Mouse (Mus musculus): Measurements from ENCODE around the gene Gpd2. TPM values are rescaled to one million over a fixed set of nuclear protein-coding genes. Genes with fewer than 3 reads are reported as not detected.
A peak's percentile ranks its signal among the peaks of the same experiment; 100 is the strongest.

The Gpd2 gene
- polyA plus RNA-seq, 1 experiment from 2014 or later = 27.7 TPM

- Histone ChIP-seq H3K27ac (ENCODE audit: low read length) (no peak overlapping the region), H3K4me3 (ENCODE audit: low read depth, low read length) (no peak overlapping the region), H3K4me2 (ENCODE audit: low read length) (no peak overlapping the region), H3K4me1 (ENCODE audit: control insufficient read depth, insufficient read depth, low read length) (no peaks in the 10 kb centered on the region), H3K9ac (ENCODE audit: low read depth, low read length) (no peak overlapping the region), H3K27me3 (ENCODE audit: control insufficient read depth, insufficient read depth, low read depth, low read length) (peaks cover 13% of the 10 kb centered on the region), H3K9me3 (replicated peaks; ENCODE audit: control insufficient read depth, low read length, poor library complexity, severe bottlenecking) (no peaks in the 10 kb centered on the region), H3K36me3 (ENCODE audit: control insufficient read depth, insufficient read depth, low read length) (no peaks in the 10 kb centered on the region)
- no peak for ATAC-seq
- WGBS = 50% methylated on average over 2 of the region's 2 CpGs
Observed at GRCm38 (mm10) chr2:57225236-57225635, 12.2 kb upstream of the Gpd2 start.

GRCm38 (mm10) chr2:57227425-57227824 is 10.0 kb upstream of the Gpd2 start:
- no peaks in the 10 kb centered on the region for H3K4me1 ChIP-seq (ENCODE audit: control insufficient read depth, insufficient read depth, low read length)
- H3K27me3 ChIP-seq (ENCODE audit: control insufficient read depth, insufficient read depth, low read depth, low read length) = peaks cover 13% of the 10 kb centered on the region
- no peaks in the 10 kb centered on the region for H3K36me3 ChIP-seq (ENCODE audit: control insufficient read depth, insufficient read depth, low read length)
- 85% methylated on average over 3 of the region's 3 CpGs for WGBS
- H3K27ac ChIP-seq (ENCODE audit: low read length) = no peak overlapping the region
- no peak overlapping the region for H3K9ac ChIP-seq (ENCODE audit: low read depth, low read length)
- no peaks in the 10 kb centered on the region for H3K9me3 ChIP-seq (replicated peaks; ENCODE audit: control insufficient read depth, low read length, poor library complexity, severe bottlenecking)
- H3K4me2 ChIP-seq (ENCODE audit: low read length) = no peak overlapping the region
- ATAC-seq = no peak
- H3K4me3 ChIP-seq (ENCODE audit: low read depth, low read length) = no peak overlapping the region

- Histone ChIP-seq H3K4me2 (ENCODE audit: low read length) (no peak overlapping the region), H3K36me3 (ENCODE audit: control insufficient read depth, insufficient read depth, low read length) (no peaks in the 10 kb centered on the region), H3K9ac (ENCODE audit: low read depth, low read length) (no peak overlapping the region), H3K4me3 (ENCODE audit: low read depth, low read length) (no peak overlapping the region), H3K4me1 (ENCODE audit: control insufficient read depth, insufficient read depth, low read length) (no peaks in the 10 kb centered on the region), H3K27ac (ENCODE audit: low read length) (no peak overlapping the region), H3K27me3 (ENCODE audit: control insufficient read depth, insufficient read depth, low read depth, low read length) (0 out of 2 replicates have a peak, but pooled peaks cover 2% of the 10 kb centered on the region), H3K9me3 (replicated peaks; ENCODE audit: control insufficient read depth, low read length, poor library complexity, severe bottlenecking) (no peaks in the 10 kb centered on the region)
- 58% methylated on average over 4 of the region's 4 CpGs for WGBS
- ATAC-seq = no peak
Observed at GRCm38 (mm10) chr2:57229647-57230240, 7.7 kb upstream of the Gpd2 start.

GRCm38 (mm10) chr2:57231432-57231831 is 6.0 kb upstream of the Gpd2 start:
- Histone ChIP-seq H3K9ac (ENCODE audit: low read depth, low read length) (no peak overlapping the region), H3K4me2 (ENCODE audit: low read length) (no peak overlapping the region), H3K4me3 (ENCODE audit: low read depth, low read length) (no peak overlapping the region), H3K36me3 (ENCODE audit: control insufficient read depth, insufficient read depth, low read length) (no peaks in the 10 kb centered on the region), H3K27me3 (ENCODE audit: control insufficient read depth, insufficient read depth, low read depth, low read length) (peaks cover under 1% of the 10 kb centered on the region; the same call in 1 of the 2 replicates), H3K9me3 (replicated peaks; ENCODE audit: control insufficient read depth, low read length, poor library complexity, severe bottlenecking) (no peaks in the 10 kb centered on the region), H3K27ac (ENCODE audit: low read length) (no peak overlapping the region), H3K4me1 (ENCODE audit: control insufficient read depth, insufficient read depth, low read length) (no peaks in the 10 kb centered on the region)
- ATAC-seq = no peak
- WGBS = 87% methylated on average over 5 of the region's 5 CpGs

- ATAC-seq = no peak
- 92% methylated on average over 8 of the region's 8 CpGs for WGBS
- Histone ChIP-seq H3K9me3 (replicated peaks; ENCODE audit: control insufficient read depth, low read length, poor library complexity, severe bottlenecking) (no peaks in the 10 kb centered on the region), H3K36me3 (ENCODE audit: control insufficient read depth, insufficient read depth, low read length) (no peaks in the 10 kb centered on the region), H3K4me3 (ENCODE audit: low read depth, low read length) (no peak overlapping the region), H3K27me3 (ENCODE audit: control insufficient read depth, insufficient read depth, low read depth, low read length) (peaks cover 2% of the 10 kb centered on the region; the same call in 1 of the 2 replicates), H3K27ac (ENCODE audit: low read length) (no peak overlapping the region), H3K4me2 (ENCODE audit: low read length) (no peak overlapping the region), H3K9ac (ENCODE audit: low read depth, low read length) (no peak overlapping the region), H3K4me1 (ENCODE audit: control insufficient read depth, insufficient read depth, low read length) (peaks cover 2% of the 10 kb centered on the region; the same call in 1 of the 2 replicates)
Observed at GRCm38 (mm10) chr2:57232328-57232727, 5.1 kb upstream of the Gpd2 start.

GRCm38 (mm10) chr2:57236246-57236645 is 1.2 kb upstream of the Gpd2 start:
- Histone ChIP-seq H3K9ac (ENCODE audit: low read depth, low read length) (no peak overlapping the region), H3K4me3 (ENCODE audit: low read depth, low read length) (no peak overlapping the region), H3K27ac (ENCODE audit: low read length) (no peak overlapping the region), H3K36me3 (ENCODE audit: control insufficient read depth, insufficient read depth, low read length) (no peaks in the 10 kb centered on the region), H3K9me3 (replicated peaks; ENCODE audit: control insufficient read depth, low read length, poor library complexity, severe bottlenecking) (no peaks in the 10 kb centered on the region), H3K4me1 (ENCODE audit: control insufficient read depth, insufficient read depth, low read length) (peaks cover 7% of the 10 kb centered on the region), H3K4me2 (ENCODE audit: low read length) (no peak overlapping the region), H3K27me3 (ENCODE audit: control insufficient read depth, insufficient read depth, low read depth, low read length) (peaks cover 6% of the 10 kb centered on the region; the same call in 1 of the 2 replicates)
- WGBS = 79% methylated on average over 2 of the region's 2 CpGs
- no peak for ATAC-seq

- Histone ChIP-seq H3K9me3 (replicated peaks; ENCODE audit: control insufficient read depth, low read length, poor library complexity, severe bottlenecking) (no peaks in the 10 kb centered on the region), H3K36me3 (ENCODE audit: control insufficient read depth, insufficient read depth, low read length) (no peaks in the 10 kb centered on the region), H3K9ac (ENCODE audit: low read depth, low read length) (no peak overlapping the region), H3K4me1 (ENCODE audit: control insufficient read depth, insufficient read depth, low read length) (peaks cover 7% of the 10 kb centered on the region), H3K27ac (ENCODE audit: low read length) (no peak overlapping the region), H3K27me3 (ENCODE audit: control insufficient read depth, insufficient read depth, low read depth, low read length) (peaks cover 6% of the 10 kb centered on the region; the same call in 1 of the 2 replicates), H3K4me2 (ENCODE audit: low read length) (peak overlapping the region; percentile 57), H3K4me3 (ENCODE audit: low read depth, low read length) (peak overlapping the region; percentile 75)
- ATAC-seq = no peak
- WGBS = 33% methylated on average over 6 of the region's 6 CpGs
Observed at GRCm38 (mm10) chr2:57237026-57237425, 409 bp upstream of the Gpd2 start.

- H3K9me3 ChIP-seq (replicated peaks; ENCODE audit: control insufficient read depth, low read length, poor library complexity, severe bottlenecking) = no peaks in the 10 kb centered on the region
- 0% methylated on average over 63 of the region's 69 CpGs for WGBS
- peak; percentile 89 for ATAC-seq
Observed at GRCm38 (mm10) chr2:57237920-57238613, 632 bp downstream of the Gpd2 start.

GRCm38 (mm10) chr2:57238614-57239165 is 1.3 kb downstream of the Gpd2 start:
- 4% methylated on average over 17 of the region's 17 CpGs for WGBS
- ATAC-seq = no peak; the same call in 1 of the 2 replicates
- Histone ChIP-seq H3K4me2 (ENCODE audit: low read length) (peak overlapping the region; percentile 57), H3K4me1 (ENCODE audit: control insufficient read depth, insufficient read depth, low read length) (peaks cover 7% of the 10 kb centered on the region), H3K4me3 (ENCODE audit: low read depth, low read length) (peak overlapping the region; percentile 75), H3K9ac (ENCODE audit: low read depth, low read length) (peak overlapping the region; percentile 88), H3K9me3 (replicated peaks; ENCODE audit: control insufficient read depth, low read length, poor library complexity, severe bottlenecking) (no peaks in the 10 kb centered on the region), H3K27ac (ENCODE audit: low read length) (no peak overlapping the region), H3K36me3 (ENCODE audit: control insufficient read depth, insufficient read depth, low read length) (no peaks in the 10 kb centered on the region), H3K27me3 (ENCODE audit: control insufficient read depth, insufficient read depth, low read depth, low read length) (peaks cover 6% of the 10 kb centered on the region; the same call in 1 of the 2 replicates)

More at GRCm38 (mm10) chr2:57237920-57238613, 632 bp downstream of the Gpd2 start:
- Histone ChIP-seq H3K9ac (ENCODE audit: low read depth, low read length) (peak overlapping the region; percentile 88), H3K27ac (ENCODE audit: low read length) (peak overlapping the region; percentile 43), H3K36me3 (ENCODE audit: control insufficient read depth, insufficient read depth, low read length) (no peaks in the 10 kb centered on the region), H3K4me2 (ENCODE audit: low read length) (peak overlapping the region; percentile 57), H3K27me3 (ENCODE audit: control insufficient read depth, insufficient read depth, low read depth, low read length) (peaks cover 6% of the 10 kb centered on the region; the same call in 1 of the 2 replicates), H3K4me1 (ENCODE audit: control insufficient read depth, insufficient read depth, low read length) (peaks cover 7% of the 10 kb centered on the region), H3K4me3 (ENCODE audit: low read depth, low read length) (peak overlapping the region; percentile 75)
